Mouse (Mus musculus) heart, postnatal 10 days (tissue): ENCODE results near the gene Nbl1. TPM values are rescaled to one million over a fixed set of nuclear protein-coding genes. Genes with fewer than 3 reads are reported as not detected.

ENCODE experiments used
- DNase-seq, 2 experiments: peaks; one replicate each; pipeline ENCODE4 v3.0.0; 2021
- intact Hi-C: fragments of 180-260 bp; cut with DNase I; formaldehyde crosslinking; loops from one replicate; pipeline ENCODE4 v1.15.1; 2025
- total RNA-seq, 2 experiments: library from RNA; stranded (reverse); gene quantifications; 2 replicates each; pipeline ENCODE4 v1.2.3; 2021

Nbl1 gene
- total RNA-seq, 2 experiments from 2014 or later, result 27.9 to 36.3 TPM

GRCm38 (mm10) chr4:139034942-139035341, 57.9 kb downstream of the Nbl1 start:
- no peak for DNase-seq
- intact Hi-C loops, result loop anchor here (2.0 kb wide), 1 partner anchor 42 kb away; no protein-coding TSS in a partner anchor

- intact Hi-C loops, result loop anchor here (2.0 kb wide), 1 partner anchor 42 kb away; no protein-coding TSS in a partner anchor
- DNase-seq, result peak; percentile 26 to 40
Measured at GRCm38 (mm10) chr4:139034540-139034939, 58.3 kb downstream of the Nbl1 start.

- intact Hi-C loops, result loop anchor here (2.0 kb wide), 1 partner anchor 43 kb away; no protein-coding TSS in a partner anchor
- no peak for DNase-seq
Measured at GRCm38 (mm10) chr4:139034010-139034367, 58.8 kb downstream of the Nbl1 start.

- intact Hi-C loops, result loop anchor here (2.0 kb wide), 1 partner anchor 43 kb away; no protein-coding TSS in a partner anchor
- DNase-seq, result peak in 1 of 2 experiments; percentile 35
Measured at GRCm38 (mm10) chr4:139033263-139034009, 59.4 kb downstream of the Nbl1 start.

- DNase-seq, result no peak
- intact Hi-C loops, result no loop called here
Measured at GRCm38 (mm10) chr4:139032521-139032920, 60.3 kb downstream of the Nbl1 start.

Other genes with a start within 250 kb of the Nbl1 start
- gene Pla2g5, start 229.5 kb downstream of the Nbl1 start, total RNA-seq, result 10 to 100 TPM; 17.5 to 23.3 TPM
- not detected for gene Gm13030, start 219.0 kb downstream of the Nbl1 start, total RNA-seq
- gene Pla2g2e, start 215.1 kb downstream of the Nbl1 start, total RNA-seq, result 1 to 10 TPM in 1 of 2 experiments, under 1 TPM in 1; 0.84 to 3.1 TPM
- gene Otud3, start 179.0 kb downstream of the Nbl1 start, total RNA-seq, result 1 to 10 TPM; 8.7 to 9.2 TPM
- not detected for gene Rnf186, start 125.9 kb downstream of the Nbl1 start, total RNA-seq
- gene Tmco4, start 120.1 kb downstream of the Nbl1 start, total RNA-seq, result 10 to 100 TPM; 12.7 to 13.9 TPM
- gene Htr6, start 17.4 kb downstream of the Nbl1 start, total RNA-seq, result not detected
- 100 to 1,000 TPM; 714 to 726 TPM for gene Minos1, start 38.1 kb upstream of the Nbl1 start, total RNA-seq
- 100 to 1,000 TPM; 394 to 406 TPM for gene Capzb, start 99.9 kb upstream of the Nbl1 start, total RNA-seq
- gene Pqlc2, start 217.7 kb upstream of the Nbl1 start, total RNA-seq, result 1 to 10 TPM; 5.7 to 6.4 TPM
- 10 to 100 TPM; 33.6 to 37.2 TPM for gene Akr7a5, start 217.8 kb upstream of the Nbl1 start, total RNA-seq